Mouse (Mus musculus): ENCODE data around the gene Lamb3. TPM values are rescaled to one million over a fixed set of nuclear protein-coding genes. Genes with fewer than 3 reads are reported as not detected.
A peak's percentile ranks its signal among the peaks of the same experiment; 100 is the strongest.

Lamb3 gene
- polyA plus RNA-seq, 1 experiment from 2014 or later, result not detected

GRCm38 (mm10) chr1:193305386-193305785 is 97.9 kb downstream of the Lamb3 start:
- Histone ChIP-seq H3K27ac (ENCODE audit: low read depth, low read length) (no peak overlapping the region), H3K36me3 (ENCODE audit: control insufficient read depth, insufficient read depth, low read length) (no peaks in the 10 kb centered on the region), H3K4me3 (ENCODE audit: low read depth, low read length) (no peak overlapping the region), H3K4me1 (ENCODE audit: control insufficient read depth, insufficient read depth, low read length) (no peaks in the 10 kb centered on the region), H3K27me3 (ENCODE audit: control insufficient read depth, insufficient read depth, low read length) (no peaks in the 10 kb centered on the region), H3K4me2 (no peak overlapping the region), H3K9ac (ENCODE audit: low read length) (no peak overlapping the region), H3K9me3 (ENCODE audit: control insufficient read depth, low read length) (no peaks in the 10 kb centered on the region)
- 27% methylated on average over 7 of the region's 7 CpGs for WGBS
- DNase-seq (ENCODE audit: low spot score, missing footprints) (peak; percentile 80), ATAC-seq (ENCODE audit: low FRiP score) (peak; percentile 85)

- DNase-seq (ENCODE audit: low spot score, missing footprints) (peak; percentile 26), ATAC-seq (ENCODE audit: low FRiP score) (no peak)
- no peaks in the 10 kb centered on the region for H3K9me3 ChIP-seq (ENCODE audit: control insufficient read depth, low read length)
- H3K27ac ChIP-seq (ENCODE audit: low read depth, low read length), result no peak overlapping the region
- WGBS, result 94% methylated on average over 2 of the region's 2 CpGs
- H3K4me2 ChIP-seq, result no peak overlapping the region
- H3K4me1 ChIP-seq (ENCODE audit: control insufficient read depth, insufficient read depth, low read length), result no peaks in the 10 kb centered on the region
- no peak overlapping the region for H3K9ac ChIP-seq (ENCODE audit: low read length)
- no peaks in the 10 kb centered on the region for H3K36me3 ChIP-seq (ENCODE audit: control insufficient read depth, insufficient read depth, low read length)
- no peak overlapping the region for H3K4me3 ChIP-seq (ENCODE audit: low read depth, low read length)
- H3K27me3 ChIP-seq (ENCODE audit: control insufficient read depth, insufficient read depth, low read length), result no peaks in the 10 kb centered on the region
Measured at GRCm38 (mm10) chr1:193306832-193307231, 99.3 kb downstream of the Lamb3 start.

DNA sequence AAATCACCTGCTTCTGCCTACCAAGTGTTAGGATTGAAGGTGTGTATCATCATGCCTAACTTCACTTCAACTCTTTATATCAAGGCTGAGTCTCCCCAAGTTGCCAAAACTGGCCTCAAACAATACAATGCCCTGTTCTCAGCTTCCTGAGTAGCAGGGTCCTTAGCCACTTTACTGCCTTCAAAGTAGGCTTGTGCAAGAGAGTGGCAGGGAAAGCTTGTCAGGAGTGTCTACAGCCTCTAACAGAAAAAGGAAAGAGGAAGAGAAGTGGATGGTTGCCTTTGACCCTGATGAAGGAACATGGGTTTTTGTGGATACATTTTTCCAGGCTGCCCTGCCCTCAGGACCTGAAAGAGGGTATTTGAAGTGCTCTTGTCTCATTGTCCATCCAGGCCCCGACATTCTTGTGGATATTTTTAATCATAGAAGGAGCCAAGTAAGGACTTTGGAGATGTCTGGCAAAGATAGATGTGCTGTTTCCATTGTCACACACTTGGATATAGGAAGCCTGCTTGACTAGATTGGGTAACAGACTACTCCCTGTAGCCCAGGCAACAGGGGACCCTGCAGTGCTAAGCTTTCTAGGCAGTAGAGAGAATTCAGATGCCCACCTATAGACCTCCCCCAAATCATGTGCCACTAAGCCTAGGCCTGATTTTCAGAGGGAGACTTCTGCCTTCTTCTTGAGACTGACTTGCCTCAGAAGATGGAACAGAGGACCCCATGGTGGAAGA is 102.5 kb downstream of the Lamb3 start:
- no peak overlapping the region for H3K4me2 ChIP-seq
- peak; percentile 57 for DNase-seq (ENCODE audit: low spot score, missing footprints)
- H3K36me3 ChIP-seq (ENCODE audit: control insufficient read depth, insufficient read depth, low read length), result no peaks in the 10 kb centered on the region
- no peaks in the 10 kb centered on the region for H3K27me3 ChIP-seq (ENCODE audit: control insufficient read depth, insufficient read depth, low read length)
- no peak overlapping the region for H3K4me3 ChIP-seq (ENCODE audit: low read depth, low read length)
- WGBS, result 82% methylated on average over 1 of the region's 1 CpGs
- H3K9ac ChIP-seq (ENCODE audit: low read length), result no peak overlapping the region
- H3K27ac ChIP-seq (ENCODE audit: low read depth, low read length), result no peak overlapping the region
- H3K4me1 ChIP-seq (ENCODE audit: control insufficient read depth, insufficient read depth, low read length), result no peaks in the 10 kb centered on the region
- no peak for ATAC-seq (ENCODE audit: low FRiP score)
- H3K9me3 ChIP-seq (ENCODE audit: control insufficient read depth, low read length), result no peaks in the 10 kb centered on the region

GRCm38 (mm10) chr1:193310519-193311085 is 103.1 kb downstream of the Lamb3 start:
- H3K4me3 ChIP-seq (ENCODE audit: low read depth, low read length), result no peak overlapping the region
- H3K9ac ChIP-seq (ENCODE audit: low read length), result no peak overlapping the region
- H3K4me1 ChIP-seq (ENCODE audit: control insufficient read depth, insufficient read depth, low read length), result no peaks in the 10 kb centered on the region
- DNase-seq (ENCODE audit: low spot score, missing footprints), result peak; percentile 56
- H3K4me2 ChIP-seq, result no peak overlapping the region
- WGBS, result 86% methylated on average over 3 of the region's 3 CpGs
- H3K27ac ChIP-seq (ENCODE audit: low read depth, low read length), result no peak overlapping the region
- H3K36me3 ChIP-seq (ENCODE audit: control insufficient read depth, insufficient read depth, low read length), result no peaks in the 10 kb centered on the region
- no peaks in the 10 kb centered on the region for H3K27me3 ChIP-seq (ENCODE audit: control insufficient read depth, insufficient read depth, low read length)
- no peak for ATAC-seq (ENCODE audit: low FRiP score)
- H3K9me3 ChIP-seq (ENCODE audit: control insufficient read depth, low read length), result no peaks in the 10 kb centered on the region

GRCm38 (mm10) chr1:193311596-193311995 is 104.1 kb downstream of the Lamb3 start:
- Histone ChIP-seq H3K9ac (ENCODE audit: low read length) (no peak overlapping the region), H3K9me3 (ENCODE audit: control insufficient read depth, low read length) (no peaks in the 10 kb centered on the region), H3K4me1 (ENCODE audit: control insufficient read depth, insufficient read depth, low read length) (no peaks in the 10 kb centered on the region), H3K4me2 (no peak overlapping the region), H3K36me3 (ENCODE audit: control insufficient read depth, insufficient read depth, low read length) (no peaks in the 10 kb centered on the region), H3K27me3 (ENCODE audit: control insufficient read depth, insufficient read depth, low read length) (no peaks in the 10 kb centered on the region), H3K27ac (ENCODE audit: low read depth, low read length) (no peak overlapping the region), H3K4me3 (ENCODE audit: low read depth, low read length) (no peak overlapping the region)
- WGBS, result 82% methylated on average over 1 of the region's 1 CpGs
- ATAC-seq (ENCODE audit: low FRiP score) (no peak), DNase-seq (ENCODE audit: low spot score, missing footprints) (peak; percentile 45)

DNA sequence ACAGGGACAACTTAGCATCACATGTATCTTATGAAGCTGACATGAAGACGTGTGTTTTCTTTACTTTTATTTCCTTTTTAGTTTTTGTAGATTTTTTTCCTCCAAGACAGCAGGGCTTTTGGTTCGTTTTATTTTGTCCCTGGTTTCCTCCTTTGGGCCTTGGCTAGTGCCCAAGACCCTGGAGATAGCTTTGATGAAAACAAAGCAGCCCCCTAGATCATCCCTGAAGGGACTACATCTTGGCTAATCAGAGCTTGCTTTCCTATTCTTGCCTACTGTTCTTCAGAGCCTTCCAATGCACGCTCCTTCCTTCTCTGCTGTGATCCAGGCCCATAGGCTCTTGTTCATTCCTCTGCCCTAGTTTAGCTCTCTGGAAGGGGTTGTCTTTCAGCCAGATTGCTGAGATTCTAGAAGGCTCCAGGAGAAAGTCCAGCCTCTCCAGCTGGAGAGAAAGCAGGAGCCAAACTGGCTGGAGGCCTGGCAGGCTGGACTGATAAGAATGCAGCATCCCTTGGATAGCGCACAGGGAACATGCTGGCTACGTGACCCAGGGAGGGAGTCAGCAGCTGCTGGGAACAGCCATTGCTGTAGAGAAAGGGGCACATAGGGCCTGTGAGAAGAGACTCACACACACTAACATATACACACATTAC is 108.3 kb downstream of the Lamb3 start:
- no peak overlapping the region for H3K4me2 ChIP-seq
- no peaks in the 10 kb centered on the region for H3K36me3 ChIP-seq (ENCODE audit: control insufficient read depth, insufficient read depth, low read length)
- H3K9me3 ChIP-seq (ENCODE audit: control insufficient read depth, low read length), result no peaks in the 10 kb centered on the region
- no peaks in the 10 kb centered on the region for H3K4me1 ChIP-seq (ENCODE audit: control insufficient read depth, insufficient read depth, low read length)
- peak; percentile 75 for DNase-seq (ENCODE audit: low spot score, missing footprints)
- H3K27me3 ChIP-seq (ENCODE audit: control insufficient read depth, insufficient read depth, low read length), result no peaks in the 10 kb centered on the region
- no peak overlapping the region for H3K9ac ChIP-seq (ENCODE audit: low read length)
- no peak for ATAC-seq (ENCODE audit: low FRiP score)
- H3K4me3 ChIP-seq (ENCODE audit: low read depth, low read length), result no peak overlapping the region
- WGBS, result 85% methylated on average over 5 of the region's 5 CpGs
- H3K27ac ChIP-seq (ENCODE audit: low read depth, low read length), result no peak overlapping the region

GRCm38 (mm10) chr1:193316358-193316750 is 108.9 kb downstream of the Lamb3 start:
- Histone ChIP-seq H3K27ac (ENCODE audit: low read depth, low read length) (no peak overlapping the region), H3K4me3 (ENCODE audit: low read depth, low read length) (no peak overlapping the region), H3K27me3 (ENCODE audit: control insufficient read depth, insufficient read depth, low read length) (no peaks in the 10 kb centered on the region), H3K36me3 (ENCODE audit: control insufficient read depth, insufficient read depth, low read length) (no peaks in the 10 kb centered on the region), H3K9me3 (ENCODE audit: control insufficient read depth, low read length) (no peaks in the 10 kb centered on the region), H3K4me1 (ENCODE audit: control insufficient read depth, insufficient read depth, low read length) (no peaks in the 10 kb centered on the region), H3K9ac (ENCODE audit: low read length) (no peak overlapping the region), H3K4me2 (no peak overlapping the region)
- DNase-seq (ENCODE audit: low spot score, missing footprints) (peak; percentile 26), ATAC-seq (ENCODE audit: low FRiP score) (no peak)
- WGBS, result 86% methylated on average over 9 of the region's 9 CpGs

DNA sequence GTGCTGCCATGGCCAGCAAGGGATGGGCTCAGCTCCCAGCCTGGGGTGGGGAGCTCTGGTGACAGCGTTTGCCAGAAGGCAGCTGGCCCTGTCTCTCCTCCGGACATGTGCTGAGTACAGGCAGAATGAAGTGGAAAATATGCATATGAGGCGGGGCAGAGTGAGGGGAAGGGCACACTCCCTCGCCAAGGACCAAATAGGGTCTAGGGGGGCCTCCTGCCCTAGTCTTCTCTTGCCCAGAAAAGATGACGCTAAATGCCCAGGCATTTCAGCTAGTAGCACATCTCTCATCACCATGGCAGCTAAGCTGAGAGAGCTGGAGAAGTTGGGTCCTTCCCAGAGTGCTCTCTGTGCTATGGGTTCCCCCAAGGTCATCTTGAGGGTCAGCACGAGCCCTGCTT is 109.7 kb downstream of the Lamb3 start:
- Histone ChIP-seq H3K27me3 (ENCODE audit: control insufficient read depth, insufficient read depth, low read length) (no peaks in the 10 kb centered on the region), H3K27ac (ENCODE audit: low read depth, low read length) (no peak overlapping the region), H3K9ac (ENCODE audit: low read length) (no peak overlapping the region), H3K9me3 (ENCODE audit: control insufficient read depth, low read length) (no peaks in the 10 kb centered on the region), H3K4me2 (no peak overlapping the region), H3K4me1 (ENCODE audit: control insufficient read depth, insufficient read depth, low read length) (no peaks in the 10 kb centered on the region), H3K4me3 (ENCODE audit: low read depth, low read length) (no peak overlapping the region), H3K36me3 (ENCODE audit: control insufficient read depth, insufficient read depth, low read length) (no peaks in the 10 kb centered on the region)
- ATAC-seq (ENCODE audit: low FRiP score), result peak; percentile 50; the same call in 1 of the 2 replicates
- peak; percentile 79 for DNase-seq (ENCODE audit: low spot score, missing footprints)
- 55% methylated on average over 6 of the region's 6 CpGs for WGBS

GRCm38 (mm10) chr1:193319721-193320120 is 112.2 kb downstream of the Lamb3 start:
- Histone ChIP-seq H3K9ac (ENCODE audit: low read length) (no peak overlapping the region), H3K27ac (ENCODE audit: low read depth, low read length) (no peak overlapping the region), H3K27me3 (ENCODE audit: control insufficient read depth, insufficient read depth, low read length) (no peaks in the 10 kb centered on the region), H3K4me2 (no peak overlapping the region), H3K4me1 (ENCODE audit: control insufficient read depth, insufficient read depth, low read length) (no peaks in the 10 kb centered on the region), H3K36me3 (ENCODE audit: control insufficient read depth, insufficient read depth, low read length) (no peaks in the 10 kb centered on the region), H3K4me3 (ENCODE audit: low read depth, low read length) (no peak overlapping the region), H3K9me3 (ENCODE audit: control insufficient read depth, low read length) (no peaks in the 10 kb centered on the region)
- no peak for ATAC-seq (ENCODE audit: low FRiP score)
- DNase-seq (ENCODE audit: low spot score, missing footprints), result no peak
- WGBS, result 72% methylated on average over 3 of the region's 3 CpGs
